Mouse (Mus musculus): Measurements from ENCODE around the gene Zfp787.
"Not testable (repeated sequence)": the region's sequence is repeated elsewhere in the genome, so short reads cannot be mapped to it uniquely, and the experiment has no call there.

Zfp787 gene

GRCm38 (mm10) chr7:6120104-6120503 is 35.7 kb downstream of the Zfp787 start:
- DNase-seq (ENCODE audit: low spot score in 2 of 2), result not testable (repeated sequence)

GRCm38 (mm10) chr7:6119501-6119900 is 36.3 kb downstream of the Zfp787 start:
- DNase-seq (ENCODE audit: low spot score in 2 of 2), result no peak

All from spleen, postnatal 4 days (tissue).